Mouse (Mus musculus) heart, embryonic 13.5 days (tissue): ENCODE measurements at regions not wholly inside any gene's neighbourhood (a gene's known extent, or its start where the extent isn't known, plus 50 kb on each side); places are given as distances from the start of the nearest gene placed in this dataset.

Source experiments
- ATAC-seq: fragments of 200-750 bp; cut with Nextera tagmentation; 2 replicates; pipeline ENCODE4 v1.8.0; 2017; ENCODE audit warnings: moderate TSS enrichment; ENCODE audit not compliant: insufficient number of reproducible peaks, low FRiP score, low TSS enrichment; ENCODE audit errors: extremely low read depth
- H3K27ac ChIP-seq: fragments of 300-500 bp; sonication (generic); replicated peaks from 2 replicates; pipeline ENCODE4 v1.5.1; 2015; ENCODE audit warnings: moderate library complexity, mild to moderate bottlenecking, inconsistent platforms
- H3K27me3 ChIP-seq: fragments of 300-500 bp; sonication (generic); replicated peaks from 2 replicates; pipeline ENCODE4 v1.6.1; 2015; ENCODE audit warnings: mild to moderate bottlenecking, inconsistent platforms
- H3K36me3 ChIP-seq: fragments of 300-500 bp; sonication (generic); 2 replicates; pipeline ENCODE4 v1.6.1; 2015; ENCODE audit warnings: mild to moderate bottlenecking, inconsistent platforms
- H3K4me1 ChIP-seq: fragments of 300-500 bp; sonication (generic); 2 replicates; pipeline ENCODE4 v1.6.1; 2015; ENCODE audit warnings: inconsistent platforms
- H3K4me2 ChIP-seq: fragments of 300-500 bp; sonication (generic); 2 replicates; pipeline ENCODE4 v1.6.1; 2015; ENCODE audit warnings: inconsistent platforms, mild to moderate bottlenecking, moderate library complexity
- H3K4me3 ChIP-seq: fragments of 300-500 bp; sonication (generic); 2 replicates; pipeline ENCODE4 v1.5.1; 2015; ENCODE audit warnings: moderate library complexity, mild to moderate bottlenecking, inconsistent platforms
- H3K9ac ChIP-seq: fragments of 300-500 bp; sonication (generic); 2 replicates; pipeline ENCODE4 v1.6.1; 2015; ENCODE audit warnings: inconsistent platforms, mild to moderate bottlenecking, moderate library complexity
- H3K9me3 ChIP-seq: fragments of 300-500 bp; sonication (generic); 2 replicates; pipeline ENCODE4 v1.6.1; 2016; ENCODE audit warnings: inconsistent platforms
- WGBS: fragments of 180-500 bp; shearing (Covaris S2); methylation state at CpG from one replicate; pipeline ENCODE4 v1.1.7; 2015; ENCODE audit warnings: mixed read lengths; 5-methylcytosine and 5-hydroxymethylcytosine counted together

DNA sequence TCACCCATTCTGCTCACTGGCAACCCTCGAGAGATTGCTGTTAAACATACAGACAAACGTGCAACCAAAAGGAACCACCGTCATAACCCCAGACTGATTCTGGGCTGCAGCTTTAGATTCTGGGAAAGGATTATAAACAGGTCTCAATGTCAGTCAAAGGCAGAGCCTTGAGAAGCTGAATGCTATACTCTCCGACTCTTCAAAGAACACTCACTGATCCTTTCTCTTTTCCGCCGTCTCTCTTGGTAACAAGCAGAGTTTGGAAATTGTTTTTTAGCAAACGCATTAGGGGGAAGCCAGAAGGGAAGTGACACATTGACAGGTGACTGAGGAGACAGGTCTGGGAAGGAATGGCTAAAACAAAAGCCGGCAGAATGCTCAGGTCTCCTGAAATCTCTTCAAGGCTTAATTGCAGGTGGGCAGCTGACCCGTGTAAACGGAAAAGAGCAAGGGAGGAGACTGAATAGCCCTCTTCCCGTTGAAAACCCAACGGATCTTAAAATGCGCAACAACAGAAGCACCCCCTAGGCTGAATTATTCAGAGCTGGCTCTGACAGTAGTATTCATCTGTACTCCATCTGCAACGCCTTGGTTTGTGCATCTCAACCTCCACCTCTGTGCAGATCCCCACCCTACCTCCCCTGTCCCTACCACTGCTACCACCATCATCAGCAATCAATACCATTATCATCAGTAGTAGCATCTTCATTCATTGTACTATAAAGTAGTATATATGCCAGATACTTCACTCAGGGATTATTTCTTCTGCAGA is 219.6 kb downstream of the Tmem38b start:
- ATAC-seq, result no peak
- Histone ChIP-seq H3K4me2 (no peak overlapping the region), H3K27ac (no peak overlapping the region), H3K4me1 (no peaks in the 10 kb centered on the region), H3K9me3 (no peaks in the 10 kb centered on the region), H3K27me3 (no peaks in the 10 kb centered on the region), H3K9ac (no peak overlapping the region), H3K4me3 (no peak overlapping the region), H3K36me3 (no peaks in the 10 kb centered on the region)
- WGBS, result 62% methylated on average over 14 of the region's 14 CpGs

DNA sequence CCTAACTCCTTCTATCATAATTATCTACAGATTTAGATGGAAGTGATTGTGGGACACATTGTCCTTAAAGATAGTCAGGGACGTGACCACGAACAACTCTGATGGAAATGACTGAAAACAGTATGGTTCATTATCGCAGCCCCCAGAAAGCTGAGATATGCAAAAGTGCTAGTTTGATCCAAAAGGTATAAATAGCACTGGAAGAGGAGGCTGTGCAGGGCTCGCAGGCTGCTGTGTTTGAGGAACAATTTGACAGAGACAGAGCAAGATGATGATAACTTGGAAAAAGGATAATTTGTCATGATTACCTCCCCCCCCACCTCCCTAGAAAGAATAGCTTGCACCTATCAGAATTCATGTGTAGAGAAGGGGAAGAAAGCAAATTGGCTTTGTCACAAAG is 238.5 kb downstream of the Tmem38b start:
- no peaks in the 10 kb centered on the region for H3K27me3 ChIP-seq
- H3K9me3 ChIP-seq, result peaks cover 5% of the 10 kb centered on the region; the same call in 1 of the 2 replicates
- H3K4me3 ChIP-seq, result no peak overlapping the region
- H3K4me2 ChIP-seq, result no peak overlapping the region
- H3K9ac ChIP-seq, result no peak overlapping the region
- WGBS, result 40% methylated on average over 4 of the region's 4 CpGs
- H3K36me3 ChIP-seq, result no peaks in the 10 kb centered on the region
- peaks cover 5% of the 10 kb centered on the region for H3K4me1 ChIP-seq
- H3K27ac ChIP-seq, result no peak overlapping the region
- no peak for ATAC-seq

DNA sequence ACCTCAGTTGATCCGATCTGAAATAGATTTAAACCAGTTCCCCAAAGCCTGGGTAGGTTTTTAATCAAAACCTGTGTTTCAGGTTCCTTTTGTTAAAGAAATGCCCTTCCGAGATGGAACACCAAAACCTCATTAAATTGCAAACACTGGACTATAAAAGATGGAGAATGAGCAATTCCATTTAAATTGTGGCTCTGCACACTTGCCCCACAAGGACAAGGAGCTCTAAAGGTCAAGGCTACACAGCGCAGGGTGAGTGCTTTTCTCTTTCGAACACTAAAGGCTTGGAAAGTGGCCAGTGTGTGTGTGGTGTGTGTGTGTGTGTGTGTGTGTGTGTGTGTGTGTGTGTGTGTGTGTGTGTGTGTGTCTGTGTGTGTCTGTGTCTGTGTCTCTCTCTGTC is 246.1 kb downstream of the Tmem38b start:
- no peak for ATAC-seq
- no peaks in the 10 kb centered on the region for H3K4me1 ChIP-seq
- no peak overlapping the region for H3K9ac ChIP-seq
- H3K36me3 ChIP-seq, result no peaks in the 10 kb centered on the region
- peaks cover 16% of the 10 kb centered on the region for H3K9me3 ChIP-seq
- no peak overlapping the region for H3K4me3 ChIP-seq
- H3K4me2 ChIP-seq, result no peak overlapping the region
- no peaks in the 10 kb centered on the region for H3K27me3 ChIP-seq
- no peak overlapping the region for H3K27ac ChIP-seq
- WGBS, result 65% methylated on average over 4 of the region's 4 CpGs

DNA sequence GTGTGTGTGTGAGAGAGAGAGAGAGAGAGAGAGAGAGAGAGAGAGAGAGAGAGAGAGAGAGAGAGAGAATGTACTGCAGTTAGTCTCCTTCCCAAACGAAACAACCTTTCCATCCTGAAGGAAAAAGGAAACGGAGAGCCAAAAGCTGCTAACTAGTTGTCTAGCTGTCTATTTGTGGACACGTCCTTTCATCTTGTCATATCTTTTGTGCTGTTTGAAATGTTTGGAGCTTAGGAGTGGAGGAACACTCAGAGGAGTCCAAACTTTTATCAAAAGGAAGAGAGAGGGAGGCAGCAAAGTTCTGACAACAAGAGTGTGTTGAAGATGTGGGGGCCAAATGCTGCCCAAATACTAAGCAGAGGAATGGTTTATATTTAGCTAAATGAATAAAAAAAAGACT is 246.6 kb downstream of the Tmem38b start:
- H3K9me3 ChIP-seq, result peaks cover 16% of the 10 kb centered on the region
- no peaks in the 10 kb centered on the region for H3K4me1 ChIP-seq
- no peaks in the 10 kb centered on the region for H3K36me3 ChIP-seq
- WGBS, result 36% methylated on average over 3 of the region's 3 CpGs
- H3K27ac ChIP-seq, result no peak overlapping the region
- no peaks in the 10 kb centered on the region for H3K27me3 ChIP-seq
- H3K9ac ChIP-seq, result no peak overlapping the region
- no peak for ATAC-seq
- no peak overlapping the region for H3K4me2 ChIP-seq
- H3K4me3 ChIP-seq, result no peak overlapping the region

DNA sequence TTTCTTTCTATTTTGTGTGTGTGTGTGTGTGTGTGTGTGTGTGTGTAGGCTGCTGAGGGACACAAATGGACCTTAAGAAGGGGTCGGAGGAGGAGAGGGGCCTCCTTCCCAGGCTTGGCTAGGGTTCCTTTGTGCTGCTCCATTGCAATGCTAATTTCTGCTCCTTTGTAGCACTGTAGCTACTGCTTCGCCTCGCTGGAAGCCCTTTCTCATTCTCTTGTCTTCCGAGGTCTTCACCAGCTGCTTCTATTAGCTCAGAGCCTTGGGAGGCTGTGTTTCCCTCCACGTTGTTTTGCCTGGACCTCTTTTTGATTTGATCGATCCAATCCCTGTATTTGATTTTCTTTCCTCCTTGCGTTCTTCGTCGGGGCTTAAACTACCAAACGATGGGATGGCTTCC is 247.1 kb downstream of the Tmem38b start:
- Histone ChIP-seq H3K4me3 (no peak overlapping the region), H3K27ac (no peak overlapping the region), H3K4me1 (no peaks in the 10 kb centered on the region), H3K9ac (no peak overlapping the region), H3K4me2 (no peak overlapping the region), H3K27me3 (no peaks in the 10 kb centered on the region), H3K9me3 (peaks cover 16% of the 10 kb centered on the region), H3K36me3 (no peaks in the 10 kb centered on the region)
- 47% methylated on average over 10 of the region's 10 CpGs for WGBS
- no peak for ATAC-seq

DNA sequence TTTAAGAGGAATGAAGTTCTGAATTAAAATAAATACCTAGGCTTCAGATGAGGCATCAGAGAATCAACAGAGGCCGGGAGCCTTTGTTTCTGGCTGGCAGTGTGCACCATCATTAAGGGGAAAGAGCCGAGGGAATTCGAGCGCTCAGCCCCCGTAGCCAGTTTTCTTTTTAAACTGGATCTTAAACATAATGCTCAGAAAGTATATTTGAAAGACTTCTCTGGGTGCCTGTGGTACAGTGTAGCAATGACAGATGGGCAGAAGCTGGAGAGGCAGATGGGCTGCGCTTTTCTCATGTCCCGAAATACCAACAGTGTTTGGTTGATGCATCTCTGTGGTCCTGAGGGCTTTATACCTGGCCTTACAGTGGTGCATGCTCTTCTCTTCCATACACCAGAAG is 247.6 kb downstream of the Tmem38b start:
- peaks cover 16% of the 10 kb centered on the region for H3K9me3 ChIP-seq
- no peak overlapping the region for H3K4me2 ChIP-seq
- H3K36me3 ChIP-seq, result no peaks in the 10 kb centered on the region
- no peaks in the 10 kb centered on the region for H3K27me3 ChIP-seq
- no peak overlapping the region for H3K9ac ChIP-seq
- no peak overlapping the region for H3K4me3 ChIP-seq
- 77% methylated on average over 7 of the region's 7 CpGs for WGBS
- no peak for ATAC-seq
- no peak overlapping the region for H3K27ac ChIP-seq
- no peaks in the 10 kb centered on the region for H3K4me1 ChIP-seq

DNA sequence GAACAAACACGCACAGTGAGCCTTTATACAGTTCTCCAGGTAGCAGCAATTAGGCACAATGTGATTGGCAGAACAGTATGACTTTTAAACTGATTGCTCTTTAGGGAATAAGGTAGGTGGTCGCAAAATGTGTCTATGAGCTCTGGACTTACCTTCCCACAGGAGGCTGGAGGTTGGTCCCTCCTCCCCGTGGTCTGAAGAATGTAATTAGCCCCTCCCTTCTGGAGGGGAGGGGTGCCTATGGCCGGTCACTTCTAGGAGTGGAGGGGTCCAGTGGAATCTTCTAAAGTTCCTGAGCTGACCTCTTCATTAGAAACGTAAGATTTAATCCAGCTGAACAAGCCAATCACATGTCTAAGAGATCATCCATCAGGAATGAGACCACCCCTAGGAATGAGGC is 248.4 kb downstream of the Tmem38b start:
- Histone ChIP-seq H3K9me3 (peaks cover 13% of the 10 kb centered on the region), H3K27ac (no peak overlapping the region), H3K4me3 (no peak overlapping the region), H3K36me3 (no peaks in the 10 kb centered on the region), H3K27me3 (no peaks in the 10 kb centered on the region), H3K9ac (no peak overlapping the region), H3K4me1 (no peaks in the 10 kb centered on the region), H3K4me2 (no peak overlapping the region)
- ATAC-seq, result no peak
- WGBS, result 53% methylated on average over 5 of the region's 5 CpGs

DNA sequence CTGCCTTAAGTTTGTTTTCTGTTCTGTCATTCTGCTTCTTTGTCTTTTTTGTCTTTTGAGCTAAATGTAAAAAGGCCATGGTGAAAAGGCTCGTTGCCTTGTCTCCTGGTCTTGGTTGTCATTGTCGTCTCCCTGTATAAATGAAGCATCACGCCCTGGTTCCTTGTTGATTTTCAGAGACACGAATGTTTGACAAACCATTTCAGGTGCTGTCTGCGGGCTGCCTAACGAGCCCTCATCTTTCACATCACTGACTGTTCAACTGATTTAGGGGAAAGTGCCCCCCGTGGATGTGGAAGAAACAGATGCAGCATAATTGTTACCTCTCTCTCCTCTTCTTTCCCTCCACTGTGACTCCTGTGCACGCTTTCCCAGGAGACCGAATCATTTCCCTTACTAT is 254.7 kb downstream of the Tmem38b start:
- no peak for ATAC-seq
- Histone ChIP-seq H3K4me2 (no peak overlapping the region), H3K9me3 (no peaks in the 10 kb centered on the region), H3K9ac (no peak overlapping the region), H3K27ac (no peak overlapping the region), H3K4me3 (no peak overlapping the region), H3K4me1 (no peaks in the 10 kb centered on the region), H3K27me3 (0 out of 2 replicates have a peak, but pooled peaks cover 4% of the 10 kb centered on the region), H3K36me3 (no peaks in the 10 kb centered on the region)
- WGBS, result 81% methylated on average over 9 of the region's 9 CpGs

DNA sequence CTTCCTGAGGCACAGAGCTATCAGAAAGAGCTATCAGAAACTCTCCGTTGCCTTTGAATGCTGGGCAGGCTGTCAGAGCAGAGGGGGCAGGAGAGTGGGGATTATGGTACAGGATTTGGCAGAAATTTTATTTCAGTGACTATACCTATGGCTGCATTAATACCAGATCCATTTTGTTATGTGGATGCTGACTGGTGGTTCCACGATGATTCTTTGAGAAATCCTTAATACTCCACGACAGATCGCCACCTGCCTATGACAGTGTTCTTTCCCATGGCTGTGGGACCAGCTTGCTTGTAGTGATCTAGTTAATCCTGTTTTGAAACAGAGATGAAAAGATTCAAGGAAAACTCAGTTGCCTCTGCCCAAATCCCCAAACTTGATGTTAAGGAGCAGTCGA is 255.6 kb downstream of the Tmem38b start:
- Histone ChIP-seq H3K9me3 (no peaks in the 10 kb centered on the region), H3K4me3 (no peak overlapping the region), H3K27me3 (0 out of 2 replicates have a peak, but pooled peaks cover 4% of the 10 kb centered on the region), H3K9ac (no peak overlapping the region), H3K36me3 (no peaks in the 10 kb centered on the region), H3K4me2 (no peak overlapping the region), H3K27ac (no peak overlapping the region), H3K4me1 (no peaks in the 10 kb centered on the region)
- ATAC-seq, result no peak
- WGBS, result 82% methylated on average over 5 of the region's 5 CpGs

DNA sequence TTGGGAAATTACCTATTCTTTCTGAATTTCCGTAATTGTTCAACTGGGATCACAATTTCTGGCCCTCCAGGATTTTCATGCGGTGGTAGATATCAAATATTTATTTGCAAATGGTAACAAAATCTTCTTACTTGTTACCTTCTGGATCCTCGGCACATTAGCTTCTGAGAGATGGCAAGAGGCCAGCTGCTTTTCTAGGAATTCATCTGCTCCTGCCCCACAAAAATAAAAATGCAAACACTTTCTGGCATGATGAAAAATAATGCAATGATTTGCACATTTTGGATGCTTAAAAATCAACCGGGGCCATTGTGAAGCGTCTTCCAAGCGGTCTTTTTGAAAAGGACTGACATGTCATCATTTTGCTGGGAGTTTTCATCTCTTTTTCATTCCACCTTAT is 258.9 kb downstream of the Tmem38b start:
- Histone ChIP-seq H3K27ac (no peak overlapping the region), H3K9ac (no peak overlapping the region), H3K4me1 (no peaks in the 10 kb centered on the region), H3K9me3 (no peaks in the 10 kb centered on the region), H3K36me3 (no peaks in the 10 kb centered on the region), H3K4me3 (no peak overlapping the region), H3K4me2 (no peak overlapping the region), H3K27me3 (0 out of 2 replicates have a peak, but pooled peaks cover 4% of the 10 kb centered on the region)
- 83% methylated on average over 6 of the region's 6 CpGs for WGBS
- no peak for ATAC-seq

DNA sequence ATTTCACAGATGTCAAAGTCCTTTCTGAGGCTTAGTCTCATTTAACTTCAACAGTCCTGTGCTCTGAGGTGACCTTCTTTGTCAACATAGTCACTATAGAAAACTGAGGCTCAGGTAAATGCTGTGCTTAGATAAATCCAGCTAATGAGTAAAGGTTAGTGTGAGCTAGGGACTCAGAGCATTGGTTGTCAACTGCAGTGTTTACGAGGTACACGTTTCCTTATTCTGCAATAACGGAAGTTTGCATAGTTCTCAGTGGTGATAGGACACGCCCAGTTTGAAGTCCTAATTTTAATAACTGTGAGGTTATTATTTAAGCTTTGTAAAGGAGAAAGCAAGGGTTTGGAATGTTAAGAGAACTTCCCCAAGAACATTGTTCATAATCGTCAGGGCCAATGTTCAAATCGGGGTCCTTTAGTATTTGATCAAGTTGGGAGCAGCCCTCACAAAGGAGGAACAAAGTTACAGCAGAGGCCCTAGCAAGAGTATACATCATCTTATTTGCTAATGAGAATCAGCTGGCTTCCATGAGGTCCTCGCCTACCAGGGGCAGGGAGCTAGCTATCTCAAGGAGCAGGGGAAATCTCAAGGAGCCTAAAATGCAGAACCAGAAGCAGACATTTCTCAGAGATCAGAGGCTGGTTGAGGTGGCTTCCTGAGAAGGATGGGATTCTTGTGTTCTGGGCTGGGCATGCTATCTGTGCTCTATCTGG is 268.6 kb downstream of the Tmem38b start:
- ATAC-seq, result no peak

More for the DNA sequence above, 268.6 kb downstream of the Tmem38b start:
- Histone ChIP-seq H3K9me3 (no peaks in the 10 kb centered on the region), H3K9ac (no peak overlapping the region), H3K27ac (no peak overlapping the region), H3K36me3 (no peaks in the 10 kb centered on the region), H3K4me1 (no peaks in the 10 kb centered on the region), H3K27me3 (no peaks in the 10 kb centered on the region), H3K4me3 (no peak overlapping the region), H3K4me2 (no peak overlapping the region)
- 78% methylated on average over 7 of the region's 7 CpGs for WGBS
